Mouse (Mus musculus) G1E (cell line): ENCODE measurements around the gene Abcg4. TPM values are rescaled to one million over a fixed set of nuclear protein-coding genes. Genes with fewer than 3 reads are reported as not detected.
A peak's percentile ranks its signal among the peaks of the same experiment; 100 is the strongest.
"Not testable (repeated sequence)": the region's sequence is repeated elsewhere in the genome, so short reads cannot be mapped to it uniquely, and the experiment has no call there.

Experiments used
- ATAC-seq: 2 replicates; pipeline ENCODE4 v1.8.0; 2016; ENCODE audit warnings: mild to moderate bottlenecking; ENCODE audit not compliant: insufficient number of reproducible peaks, poor library complexity, low FRiP score, severe bottlenecking; ENCODE audit errors: extremely low read depth
- DNase-seq: peaks from one replicate; pipeline ENCODE4 v3.0.0; 2012; ENCODE audit warnings: low spot score
- H3K27me3 ChIP-seq: 2 replicates; pipeline ENCODE4 v1.6.1; 2012; ENCODE audit warnings: mild to moderate bottlenecking, low read length, inconsistent platforms; ENCODE audit not compliant: insufficient read depth
- H3K36me3 ChIP-seq: replicated peaks from 2 replicates; pipeline ENCODE3; 2012; ENCODE audit warnings: mild to moderate bottlenecking, inconsistent platforms
- H3K4me1 ChIP-seq: 2 replicates; pipeline ENCODE4 v1.6.1; 2012; ENCODE audit warnings: low read depth, low read length, inconsistent platforms, mixed read lengths; ENCODE audit not compliant: insufficient read depth
- H3K4me3 ChIP-seq: 2 replicates; pipeline ENCODE4 v1.5.1; 2012; ENCODE audit warnings: low read depth, mild to moderate bottlenecking, inconsistent platforms, low read length, moderate library complexity, mixed read lengths
- H3K9me3 ChIP-seq: replicated peaks from 2 replicates; pipeline ENCODE4 v1.6.1; 2012; ENCODE audit warnings: inconsistent platforms
- CTCF ChIP-seq: IDR thresholded peaks from 2 replicates; pipeline ENCODE4 v1.5.1; 2012; ENCODE audit warnings: low read depth, low read length, inconsistent platforms, mixed read lengths
- GATA1 ChIP-seq: IDR thresholded peaks from 2 replicates; pipeline ENCODE4 v1.6.1; 2012; ENCODE audit warnings: borderline replicate concordance, low read length, inconsistent platforms, mixed read lengths
- GATA2 ChIP-seq: IDR thresholded peaks from 2 replicates; pipeline ENCODE4 v1.6.1; 2012; ENCODE audit warnings: low read depth, low read length, inconsistent platforms, borderline replicate concordance
- POLR2AphosphoS5 ChIP-seq: IDR thresholded peaks from 2 replicates; pipeline ENCODE4 v1.6.1; 2012; ENCODE audit warnings: low read depth, low read length, inconsistent platforms; ENCODE audit not compliant: insufficient replicate concordance
- TAL1 ChIP-seq: conservative IDR thresholded peaks from 2 replicates; pipeline ENCODE4 v1.6.1; 2012; ENCODE audit warnings: low read depth, low read length, inconsistent platforms, mixed read lengths
- polyA plus RNA-seq: library from polyadenylated mRNA; stranded (reverse); fragments of >175 nt; gene quantifications from 2 replicates; pipeline ENCODE4 v1.2.3, GENCODE M21; 2012
- total RNA-seq, 2 experiments: library from RNA; stranded (forward) in 1 of 2; stranded (reverse) in 1 of 2; fragments of 200-1000 nt in 1 of 2; fragments of >200 nt in 1 of 2; fragmentation: Nextera tagmentation in 1 of 2; gene quantifications; 2 replicates each; pipeline ENCODE4 v1.2.3; 2014 to 2017

Gene Abcg4
- total and polyA plus RNA-seq, 3 experiments: 3.6 to 58.5 (median 20.3) TPM

GRCm38 (mm10) chr9:44306532-44306931, 18.1 kb upstream of the Abcg4 start:
- no peaks in the 10 kb centered on the region for H3K27me3 ChIP-seq
- H3K4me3 ChIP-seq: no peak overlapping the region
- peaks cover 41% of the 10 kb centered on the region for H3K36me3 ChIP-seq
- TF ChIP-seq GATA1: no peak
- TF ChIP-seq TAL1: no peak
- no peak for TF ChIP-seq GATA2
- TF ChIP-seq POLR2AphosphoS5: no peak
- no peak for TF ChIP-seq CTCF
- ATAC-seq (no peak), DNase-seq (no peak)
- no peaks in the 10 kb centered on the region for H3K9me3 ChIP-seq
- peaks cover 34% of the 10 kb centered on the region for H3K4me1 ChIP-seq

- Histone ChIP-seq H3K9me3 (no peaks in the 10 kb centered on the region), H3K4me1 (peaks cover 34% of the 10 kb centered on the region), H3K4me3 (peak within 1 kb of the TSS; percentile 93), H3K36me3 (peaks cover 41% of the 10 kb centered on the region), H3K27me3 (no peaks in the 10 kb centered on the region)
- peak; percentile 99 for ATAC-seq
- TF ChIP-seq CTCF: no peak
- TF ChIP-seq POLR2AphosphoS5: no peak
- TF ChIP-seq GATA1: no peak
- TF ChIP-seq GATA2: no peak
- TF ChIP-seq TAL1: no peak
- DNase-seq: peak; percentile 99
Measured at GRCm38 (mm10) chr9:44305466-44306079, 17.2 kb upstream of the Abcg4 start, which contains the start of gene Hinfp. Hinfp (minus strand) TSS chr9:44305671.

GRCm38 (mm10) chr9:44300001-44300400, 11.6 kb upstream of the Abcg4 start:
- Histone ChIP-seq H3K4me1 (peaks cover 23% of the 10 kb centered on the region), H3K36me3 (peaks cover 82% of the 10 kb centered on the region)
- DNase-seq, H3K27me3 ChIP-seq, H3K4me3 ChIP-seq, ATAC-seq, H3K9me3 ChIP-seq: not testable (repeated sequence)

- no peak for ATAC-seq
- peaks cover 43% of the 10 kb centered on the region for H3K4me1 ChIP-seq
- no peaks in the 10 kb centered on the region for H3K27me3 ChIP-seq
- peaks cover 70% of the 10 kb centered on the region for H3K36me3 ChIP-seq
- TF ChIP-seq CTCF (peak; percentile 31), POLR2AphosphoS5 (no peak)
- DNase-seq: no peak
- no peak overlapping the region for H3K4me3 ChIP-seq
- H3K9me3 ChIP-seq: peaks cover 7% of the 10 kb centered on the region
Measured at GRCm38 (mm10) chr9:44292490-44292889, 4.1 kb upstream of the Abcg4 start.

- DNase-seq: peak; percentile 52
- peaks cover 55% of the 10 kb centered on the region for H3K36me3 ChIP-seq
- peak; percentile 47 for ATAC-seq
Measured at GRCm38 (mm10) chr9:44288959-44289291, 510 bp upstream of the Abcg4 start.

GRCm38 (mm10) chr9:44287401-44288075, 877 bp downstream of the Abcg4 start:
- Histone ChIP-seq H3K27me3 (no peaks in the 10 kb centered on the region), H3K9me3 (peaks cover 7% of the 10 kb centered on the region), H3K36me3 (peaks cover 53% of the 10 kb centered on the region), H3K4me1 (peaks cover 71% of the 10 kb centered on the region), H3K4me3 (peak overlapping the region; percentile 98)
- no peak for TF ChIP-seq GATA2
- TF ChIP-seq CTCF: no peak
- no peak for TF ChIP-seq TAL1
- no peak for TF ChIP-seq POLR2AphosphoS5
- TF ChIP-seq GATA1: no peak
- peak; percentile 69 for DNase-seq
- no peak for ATAC-seq

More at GRCm38 (mm10) chr9:44288959-44289291, 510 bp upstream of the Abcg4 start:
- Histone ChIP-seq H3K4me3 (peak overlapping the region; percentile 98; the same call in 1 of the 2 replicates), H3K27me3 (no peaks in the 10 kb centered on the region), H3K9me3 (peaks cover 7% of the 10 kb centered on the region), H3K4me1 (peaks cover 70% of the 10 kb centered on the region)
- TF ChIP-seq POLR2AphosphoS5 (no peak), CTCF (no peak), GATA2 (no peak), GATA1 (no peak), TAL1 (no peak)
